Mouse (Mus musculus) liver, adult 2 months (tissue): Measurements from ENCODE around the gene Anapc16.

Experiments used
- CTCF ChIP-seq: fragments of 200-500 bp; IDR thresholded peaks from 2 replicates; pipeline ENCODE4 v1.5.1; 2011; ENCODE audit warnings: low read depth, low read length, control low read depth
- POLR2A ChIP-seq: fragments of 200-500 bp; IDR thresholded peaks from 2 replicates; pipeline ENCODE4 v1.6.1; 2011; ENCODE audit warnings: low read length, control low read depth; ENCODE audit not compliant: insufficient read depth; ENCODE audit errors: extremely low read depth

- TF ChIP-seq CTCF: peak; percentile 75
- no peak for TF ChIP-seq POLR2A
These were observed 52.2 kb downstream of the Anapc16 start for GRCm38 (mm10) chr10:59950716-59951191.
